Mouse (Mus musculus): Measurements from ENCODE around the gene Fbf1.

Gene Fbf1

DNA sequence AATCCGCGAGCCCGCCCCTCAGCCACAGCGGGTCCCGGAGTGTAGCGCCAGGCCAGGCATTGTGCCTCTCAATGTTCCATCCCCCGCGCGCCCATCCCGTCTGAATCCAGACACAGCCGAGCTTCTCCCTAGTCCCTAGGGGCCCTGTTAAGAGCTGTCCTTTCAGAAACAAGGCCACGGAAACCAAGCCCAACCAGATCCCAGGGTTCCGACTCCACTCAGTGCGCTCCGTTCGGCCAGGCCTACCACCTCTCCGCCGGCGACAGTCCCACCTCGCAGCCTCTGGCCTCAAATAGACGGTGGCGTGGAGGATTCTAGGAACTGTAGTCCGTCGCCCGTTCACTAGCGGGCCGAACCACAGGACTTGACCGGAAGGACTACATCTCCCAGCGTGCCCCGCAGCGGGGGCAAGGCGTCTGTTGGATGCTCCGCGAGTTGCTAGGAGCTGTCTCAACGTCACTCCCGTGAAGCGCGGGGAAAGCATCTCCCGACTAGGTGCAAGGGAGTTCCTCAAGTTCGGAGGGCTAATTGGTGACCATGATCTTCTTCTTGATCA is at the start of gene Fbf1:
Fbf1 (minus strand) TSS at position 283 of the 556 bp plus-strand sequence.
- peak; percentile 91 for DNase-seq (ENCODE audit: low read depth, low spot score)

DNA sequence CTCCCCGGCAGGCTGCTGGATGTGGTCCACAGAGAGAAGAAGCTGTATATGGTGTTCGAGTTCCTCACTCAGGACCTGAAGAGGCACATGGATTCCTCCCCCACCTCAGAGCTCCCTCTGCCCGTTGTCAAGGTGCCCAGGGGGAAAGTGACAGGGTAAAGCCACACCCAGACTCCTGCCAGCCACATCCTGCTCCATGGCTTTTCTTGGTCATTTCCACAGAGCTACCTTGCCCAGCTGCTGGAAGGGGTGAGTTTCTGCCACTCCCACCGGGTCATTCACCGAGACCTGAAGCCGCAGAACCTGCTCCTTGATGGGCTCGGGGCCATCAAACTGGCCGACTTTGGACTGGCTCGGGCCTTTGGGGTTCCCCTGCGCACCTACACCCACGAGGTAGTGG is 48.6 kb upstream of the Fbf1 start:
- no peak for DNase-seq (ENCODE audit: low read depth, low spot score)

DNA sequence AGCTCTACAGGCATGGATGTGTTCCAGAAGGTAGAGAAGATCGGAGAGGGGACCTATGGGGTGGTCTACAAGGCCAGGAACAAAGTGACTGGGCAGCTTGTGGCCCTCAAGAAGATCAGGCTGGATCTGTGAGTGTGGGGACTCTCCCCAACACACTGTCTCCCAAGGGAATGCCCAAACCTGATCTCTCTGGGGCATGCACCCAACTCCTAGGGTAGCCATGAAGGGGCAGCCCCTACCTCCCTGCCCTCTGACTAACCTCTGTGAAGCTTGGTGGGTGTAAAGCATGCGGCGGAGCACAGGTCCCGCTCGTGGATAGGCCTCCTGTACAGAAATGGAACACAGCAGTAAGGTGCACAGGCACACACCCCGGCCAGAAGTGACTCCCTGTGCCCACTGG is 48.0 kb upstream of the Fbf1 start:
- no peak for DNase-seq (ENCODE audit: low read depth, low spot score)

DNA sequence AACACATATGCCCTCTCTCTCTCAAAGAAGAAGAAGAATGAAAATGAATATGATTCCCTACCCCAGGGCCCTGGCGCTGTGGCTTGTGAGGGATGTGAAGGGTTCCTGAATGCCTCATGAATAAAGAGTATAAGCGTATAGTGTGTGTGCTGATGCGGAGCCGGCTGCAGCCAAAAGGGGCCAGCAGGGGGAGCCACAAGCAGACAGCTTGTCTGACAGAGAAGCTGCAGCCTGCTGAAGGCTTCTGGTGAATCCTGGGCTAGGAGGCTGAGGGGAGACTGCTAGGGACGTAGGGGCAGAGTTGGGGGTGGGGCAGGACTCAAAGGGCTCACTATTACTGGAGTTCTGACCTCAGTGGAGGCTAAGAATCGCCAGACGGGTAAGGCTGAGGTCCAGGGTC is 47.2 kb upstream of the Fbf1 start:
- no peak for DNase-seq (ENCODE audit: low read depth, low spot score)

DNA sequence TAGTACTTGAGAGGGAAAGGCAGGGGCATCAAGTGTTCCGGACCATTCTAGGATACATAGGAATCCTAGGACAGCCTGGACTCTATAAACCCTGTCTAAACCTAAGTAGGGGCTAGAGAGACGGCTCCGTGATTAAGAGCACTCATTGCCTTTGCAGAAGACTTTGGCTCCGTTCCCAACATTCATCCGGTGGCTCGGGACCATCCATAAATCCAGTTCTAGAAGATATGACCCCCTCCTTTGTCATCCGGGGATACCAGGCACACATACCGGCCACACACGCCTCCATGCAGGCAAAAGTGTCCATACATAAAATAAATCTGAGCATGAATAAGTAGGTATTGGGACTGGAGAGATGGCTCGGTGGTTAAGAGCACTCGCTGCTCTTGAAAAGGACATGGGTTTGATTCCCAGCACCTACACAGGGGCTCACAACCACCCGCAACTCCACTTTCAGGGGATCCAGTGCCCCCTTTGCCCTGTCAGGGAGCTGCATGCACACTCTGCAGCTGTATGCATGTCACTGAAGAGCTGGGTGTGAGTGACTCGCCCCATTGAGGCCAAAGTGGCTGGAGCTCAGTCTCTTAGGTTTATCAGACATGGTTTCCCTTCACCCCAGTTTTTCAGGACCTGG is 46.0 kb upstream of the Fbf1 start:
- no peak for DNase-seq (ENCODE audit: low read depth, low spot score)

DNA sequence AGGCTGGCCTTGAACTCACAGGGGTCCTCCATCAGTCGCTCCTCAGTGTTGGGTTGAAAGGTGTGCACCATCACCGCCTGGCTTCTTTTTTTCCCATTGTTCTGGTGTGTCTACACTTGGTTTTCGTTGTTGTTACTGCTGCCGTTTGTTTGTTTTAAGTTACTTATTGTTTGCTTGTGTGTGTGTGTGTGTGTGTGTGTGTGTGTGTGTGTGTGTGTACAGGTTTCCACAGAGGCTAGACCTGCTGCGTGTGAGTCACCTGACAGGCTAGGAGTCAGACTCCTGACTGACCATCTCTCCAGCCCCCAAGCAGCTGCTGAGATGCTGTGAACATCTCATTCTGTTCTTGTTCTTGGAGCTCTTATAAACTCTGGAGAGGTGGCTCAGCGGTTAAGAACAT is 44.9 kb upstream of the Fbf1 start:
- DNase-seq (ENCODE audit: low read depth, low spot score) = no peak

DNA sequence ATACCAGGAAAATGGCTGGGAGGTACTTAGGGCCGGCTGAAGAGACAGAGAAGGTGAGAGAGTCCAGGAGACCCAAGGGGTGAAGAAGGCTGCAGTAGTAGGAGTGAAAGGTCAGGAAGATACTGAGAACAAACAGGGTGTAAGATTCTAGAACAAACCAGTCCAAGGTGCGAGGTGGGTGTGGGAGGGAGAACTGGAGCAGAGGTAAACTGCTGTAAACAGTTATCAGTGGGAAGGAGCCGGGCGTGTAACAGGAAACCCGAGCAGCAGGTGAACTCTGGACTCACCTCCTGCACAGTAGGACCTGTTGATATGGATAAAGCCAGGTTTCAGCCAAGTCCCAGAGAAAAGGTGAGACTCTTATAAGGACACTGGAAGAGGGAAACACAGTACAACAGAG is 42.7 kb upstream of the Fbf1 start:
- DNase-seq (ENCODE audit: low read depth, low spot score) = no peak

DNA sequence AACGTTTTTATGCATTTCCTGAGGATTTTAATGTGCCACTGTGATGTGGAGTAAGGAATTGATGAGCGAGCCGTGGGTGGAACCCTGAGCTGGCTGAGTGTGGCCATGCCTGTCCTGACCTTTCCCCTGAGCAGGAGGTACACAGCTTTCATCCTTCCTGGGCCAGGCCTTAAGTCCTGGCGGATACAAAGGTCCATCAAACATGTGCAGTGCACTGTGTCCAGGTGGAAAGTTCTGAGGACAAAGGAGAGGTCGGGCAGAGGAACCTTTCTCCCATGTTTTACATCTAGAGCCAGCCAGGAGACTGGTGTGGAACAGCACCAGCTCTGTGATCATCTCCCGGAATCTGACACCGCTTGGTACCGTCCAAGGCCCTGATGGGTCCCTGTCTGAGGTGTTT is 41.3 kb upstream of the Fbf1 start:
- no peak for DNase-seq (ENCODE audit: low read depth, low spot score)

DNA sequence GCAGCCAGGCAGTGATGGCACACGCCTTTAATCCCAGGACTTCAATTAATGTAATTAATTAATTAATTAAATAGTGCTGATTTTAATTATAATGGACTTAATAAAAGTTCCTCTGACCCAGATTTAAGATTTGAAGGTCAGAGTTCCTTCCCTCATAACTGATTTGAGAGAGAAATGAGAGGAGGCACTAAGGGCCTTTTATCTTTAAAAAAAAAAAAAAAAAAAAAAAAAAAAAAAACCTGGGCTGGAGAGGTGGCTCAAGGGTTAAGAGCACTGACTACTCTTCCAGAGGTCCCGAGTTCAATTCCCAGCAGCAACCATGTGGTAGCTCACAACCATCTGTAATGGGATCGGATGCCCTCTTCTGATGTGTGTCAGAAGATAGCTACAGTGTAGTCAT is 40.7 kb upstream of the Fbf1 start:
- DNase-seq (ENCODE audit: low read depth, low spot score) = no peak

DNA sequence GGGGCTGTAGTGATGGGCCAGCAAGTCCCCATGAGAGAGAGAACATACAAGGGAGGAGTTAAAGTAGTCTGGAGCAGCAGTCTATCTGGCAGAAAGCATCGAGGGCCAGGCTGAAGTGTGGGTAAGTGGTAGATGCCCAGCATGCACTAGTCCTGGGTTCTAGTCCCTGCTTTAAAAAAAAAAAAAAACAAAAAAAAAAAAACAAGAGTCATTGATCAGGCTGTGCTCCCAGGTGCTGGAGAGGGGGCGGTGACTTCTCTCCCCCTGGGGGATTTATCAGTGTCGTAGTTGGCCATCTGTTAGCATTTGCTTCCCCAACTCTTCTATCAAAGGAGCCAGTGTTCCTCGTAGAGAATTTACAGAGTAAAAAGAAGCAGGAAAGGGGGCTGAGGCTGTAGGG is 38.7 kb upstream of the Fbf1 start:
- no peak for DNase-seq (ENCODE audit: low read depth, low spot score)

DNA sequence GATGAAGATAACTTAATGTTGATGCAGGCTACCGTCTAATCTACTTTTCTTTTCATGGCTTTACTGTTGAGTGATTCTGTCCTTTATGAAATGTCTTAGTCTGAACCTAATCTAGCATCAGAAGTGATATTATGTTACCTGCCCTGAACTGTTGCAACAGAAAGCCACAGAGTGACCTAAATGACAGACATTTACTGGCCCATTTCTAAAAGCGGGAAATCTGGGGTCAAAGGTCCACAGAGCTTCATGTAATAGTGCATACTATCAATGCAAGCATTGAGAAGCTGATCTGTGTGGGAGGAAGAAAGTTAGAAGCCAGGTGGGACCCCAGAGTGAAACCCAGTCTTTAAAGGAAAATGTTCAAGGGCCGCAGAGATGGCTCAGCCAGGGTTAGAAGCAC is 35.2 kb upstream of the Fbf1 start:
- no peak for DNase-seq (ENCODE audit: low read depth, low spot score)

DNA sequence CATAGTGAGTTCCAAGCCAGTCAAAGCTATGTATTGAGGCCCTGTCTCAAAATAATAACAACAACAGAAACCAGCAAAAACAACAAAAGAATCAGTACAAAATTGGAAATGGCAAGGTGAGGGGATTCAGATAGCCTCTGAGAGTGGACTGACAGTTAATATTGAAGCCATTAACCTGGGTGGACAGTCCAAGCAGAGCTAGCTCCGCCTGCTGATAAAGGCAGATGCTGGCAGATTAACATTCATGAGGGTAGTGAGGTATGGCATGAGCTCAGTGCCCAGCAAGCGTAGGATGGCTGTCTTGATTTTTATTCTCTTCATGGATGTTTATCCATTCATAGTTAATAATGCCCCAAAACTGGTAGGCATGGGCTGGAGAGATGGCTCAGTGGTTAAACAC is 33.2 kb upstream of the Fbf1 start:
- DNase-seq (ENCODE audit: low read depth, low spot score) = no peak

DNA sequence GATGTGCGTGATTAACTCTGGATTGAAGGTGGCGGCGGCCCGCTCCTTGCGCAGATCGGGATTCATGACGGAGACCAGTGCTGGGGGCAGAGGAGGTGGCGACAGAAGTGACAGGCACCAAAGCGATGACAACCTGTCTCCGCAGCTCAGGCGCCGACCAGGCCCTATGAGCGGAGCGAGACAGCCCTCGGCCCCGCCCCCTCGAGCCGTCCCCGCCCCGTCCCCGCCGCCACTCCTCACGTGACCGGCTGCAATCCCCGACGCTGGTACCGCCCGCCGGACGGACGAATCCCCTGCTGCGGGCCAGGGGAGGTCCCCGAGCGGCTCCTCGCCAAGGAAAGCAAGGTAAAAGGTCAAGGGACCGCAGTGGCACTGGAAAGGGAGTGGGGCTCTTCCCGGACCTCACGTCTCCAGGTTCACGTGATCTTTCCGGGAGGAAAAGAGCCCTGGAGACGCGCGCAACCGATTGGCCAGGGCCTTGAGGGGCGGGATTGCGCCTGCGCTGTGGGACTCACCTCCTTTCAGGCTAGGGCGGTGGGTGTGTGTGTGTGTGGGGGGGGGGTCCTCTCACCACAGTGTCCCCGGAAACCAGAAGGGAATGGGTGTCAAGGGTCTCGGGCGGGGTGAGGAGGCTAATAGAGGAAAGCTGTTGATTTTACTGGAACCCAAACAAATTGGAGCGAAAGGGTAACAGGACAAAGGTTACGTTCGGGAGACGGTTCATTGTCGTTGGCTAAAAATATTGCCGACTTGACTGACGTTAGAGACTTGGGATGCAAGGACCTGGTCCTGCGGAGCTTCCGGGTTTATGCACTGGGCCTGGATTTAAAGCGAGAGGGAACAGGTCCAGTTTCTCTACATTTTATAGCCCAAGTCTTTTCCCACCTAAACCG is 30.9 kb upstream of the Fbf1 start, which contains the start of the genes Ten1 and Acox1:
Ten1 (plus strand) TSS at position 217 of the 893 bp plus-strand sequence.
Acox1 (minus strand) TSS at position 407 of the 893 bp plus-strand sequence.
- peak; percentile 93 for DNase-seq (ENCODE audit: low read depth, low spot score)

DNA sequence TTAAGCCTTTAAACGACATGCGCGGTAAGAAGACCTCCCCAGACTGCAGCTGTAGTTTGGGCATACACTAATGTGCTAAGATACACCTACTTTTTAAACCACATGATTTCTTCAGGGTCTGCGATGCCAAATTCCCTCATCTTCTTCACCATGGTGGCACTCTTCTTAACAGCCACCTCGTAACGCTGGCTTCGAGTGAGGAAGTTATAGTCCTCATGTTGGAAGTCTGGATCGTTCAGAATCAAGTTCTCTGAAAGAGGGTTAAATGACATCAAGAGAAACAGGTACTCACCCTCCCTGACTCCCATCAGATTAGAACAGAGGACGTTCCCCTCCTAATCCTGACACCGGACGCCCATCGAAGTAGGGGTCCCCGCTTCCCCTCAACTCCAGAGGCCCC is 30.2 kb upstream of the Fbf1 start:
- no peak for DNase-seq (ENCODE audit: low read depth, low spot score)

DNA sequence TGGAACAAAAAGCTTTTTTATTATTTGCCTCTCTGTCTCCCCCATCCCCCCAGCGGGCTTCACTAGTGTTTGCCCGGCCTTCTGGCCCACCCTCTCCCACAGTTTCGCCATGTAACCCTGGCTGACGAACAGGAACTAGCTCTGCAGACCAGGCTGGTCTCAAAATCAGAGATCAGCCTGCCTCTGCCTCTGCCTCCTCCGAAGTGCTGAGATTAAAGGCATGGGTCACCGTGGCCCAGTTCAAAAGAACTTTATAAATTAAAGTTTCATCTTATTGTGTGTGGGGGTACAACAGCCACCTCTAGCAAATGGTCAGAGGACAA is 29.6 kb upstream of the Fbf1 start:
- no peak for DNase-seq (ENCODE audit: low read depth, low spot score)

DNA sequence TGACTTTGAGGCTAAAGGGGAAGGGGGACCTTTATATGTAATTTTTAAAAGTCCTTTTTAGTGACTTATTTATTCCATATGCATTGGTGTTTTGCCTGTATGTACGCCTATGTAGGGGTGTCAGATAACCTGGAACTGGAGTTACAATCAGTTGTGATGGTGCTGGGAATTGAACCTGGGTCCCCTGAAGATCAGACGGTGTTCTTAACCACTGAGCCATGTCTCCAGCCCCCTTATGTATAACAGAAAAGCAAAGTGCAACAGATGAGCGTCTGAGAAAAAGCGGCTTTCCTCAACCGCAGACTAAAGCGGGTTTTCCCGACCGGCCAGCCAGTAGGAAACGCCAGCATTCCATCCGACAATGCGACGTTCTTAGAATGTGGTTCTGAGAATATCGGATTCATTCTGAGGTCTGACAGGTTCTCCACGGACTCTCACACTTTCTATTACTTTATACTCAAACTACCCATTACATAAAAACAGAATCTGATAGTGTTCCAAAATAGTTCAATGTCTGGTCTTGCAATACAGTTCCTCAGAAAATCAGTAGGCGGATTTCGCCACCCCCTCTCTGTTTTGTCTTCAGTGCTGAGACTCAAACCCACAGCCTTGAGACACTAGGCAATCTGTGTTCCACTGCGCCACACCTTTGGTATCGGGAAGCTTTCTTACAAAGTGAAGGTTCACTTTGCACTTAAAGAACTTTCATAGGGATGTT is 29.1 kb upstream of the Fbf1 start:
- DNase-seq (ENCODE audit: low read depth, low spot score) = no peak

DNA sequence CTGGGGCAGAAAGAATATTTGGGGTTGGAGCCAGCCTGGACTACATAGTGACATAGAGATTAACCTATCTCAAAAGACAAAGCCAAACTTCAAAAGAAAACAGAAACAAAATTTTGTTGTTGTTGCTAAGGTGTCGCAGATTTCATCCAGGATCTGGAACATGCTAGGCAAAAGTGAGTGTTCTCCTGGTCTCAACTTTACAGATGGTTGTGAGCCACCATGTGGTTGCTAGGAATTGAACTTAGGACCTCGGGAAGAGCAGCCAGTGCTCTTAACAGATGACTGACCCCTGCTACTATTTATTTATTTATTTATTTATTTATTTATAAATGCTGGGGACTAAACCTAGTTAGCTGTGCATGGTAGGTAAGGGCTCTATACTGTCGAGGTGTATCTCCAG is 28.4 kb upstream of the Fbf1 start:
- no peak for DNase-seq (ENCODE audit: low read depth, low spot score)

DNA sequence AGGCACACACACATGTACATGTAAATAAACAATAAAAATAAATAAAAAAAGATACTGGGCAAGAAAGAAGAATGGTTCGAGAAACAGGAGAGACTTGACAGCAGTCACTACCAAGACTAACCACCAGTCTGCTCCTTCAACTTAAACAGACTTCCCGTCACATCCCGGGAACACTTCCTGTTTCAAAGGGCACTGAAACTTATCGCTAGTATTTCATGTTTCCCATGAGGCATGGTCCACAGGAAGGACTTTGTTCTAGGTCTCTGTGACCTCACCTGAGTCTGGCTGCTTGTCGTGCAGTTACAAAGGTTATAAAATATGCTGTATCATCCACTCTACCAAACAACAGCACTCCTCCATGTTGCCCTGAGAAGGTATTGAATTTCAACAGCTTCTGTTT is 27.3 kb upstream of the Fbf1 start:
- no peak for DNase-seq (ENCODE audit: low read depth, low spot score)

DNA sequence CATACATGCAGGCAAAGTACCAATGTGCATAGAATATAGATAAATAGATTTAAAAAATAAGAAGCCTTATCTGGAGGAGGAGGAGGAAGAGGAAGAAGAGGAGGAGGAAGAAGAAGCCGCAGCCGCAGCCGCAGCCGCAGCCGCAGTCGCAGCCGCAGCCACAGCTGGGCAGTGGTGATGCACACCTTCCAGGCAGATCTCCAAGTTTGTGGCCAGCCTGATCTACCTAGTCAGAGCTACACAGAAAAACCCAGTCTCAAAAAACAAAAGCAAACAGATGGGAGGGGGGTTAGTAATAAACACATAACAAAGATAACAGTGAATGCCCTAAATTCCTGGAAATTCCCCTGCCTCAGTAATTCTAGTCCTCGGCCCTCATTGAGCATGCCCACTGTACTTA is 26.7 kb upstream of the Fbf1 start:
- DNase-seq (ENCODE audit: low read depth, low spot score) = peak; percentile 34

DNA sequence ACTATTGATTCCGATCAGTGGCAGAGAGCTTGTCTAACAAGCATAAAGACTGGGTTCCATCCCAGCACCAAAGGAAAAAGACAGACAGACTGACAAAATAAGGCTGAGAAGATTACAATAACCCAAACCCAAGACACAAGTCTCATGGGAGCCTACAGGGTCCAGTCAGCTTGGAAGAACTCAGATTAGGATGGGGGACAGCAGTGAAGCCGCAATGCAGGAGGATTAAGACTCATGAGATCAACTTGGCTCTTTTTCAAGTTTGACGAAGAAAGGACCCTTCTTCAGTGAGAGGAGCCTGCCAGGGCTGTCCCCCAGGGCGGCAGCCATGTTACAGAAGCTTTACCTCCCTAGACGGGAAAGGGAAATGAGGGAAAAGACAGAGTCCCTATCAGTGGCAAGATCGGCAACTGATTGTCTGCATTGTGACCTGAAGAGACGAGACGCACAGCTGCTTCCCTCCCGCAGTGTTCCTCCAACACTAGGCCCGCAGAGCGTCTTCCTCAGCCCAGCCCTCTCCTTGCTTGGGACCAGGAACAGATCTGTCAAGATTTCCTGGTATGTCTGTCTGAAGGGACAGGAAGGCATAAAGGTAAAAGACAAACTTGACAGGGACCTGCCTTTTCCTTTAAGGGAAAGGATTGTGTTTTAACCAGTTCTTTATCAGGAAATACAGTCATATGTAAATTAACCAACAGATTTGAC is 19.4 kb upstream of the Fbf1 start:
- DNase-seq (ENCODE audit: low read depth, low spot score) = no peak

DNA sequence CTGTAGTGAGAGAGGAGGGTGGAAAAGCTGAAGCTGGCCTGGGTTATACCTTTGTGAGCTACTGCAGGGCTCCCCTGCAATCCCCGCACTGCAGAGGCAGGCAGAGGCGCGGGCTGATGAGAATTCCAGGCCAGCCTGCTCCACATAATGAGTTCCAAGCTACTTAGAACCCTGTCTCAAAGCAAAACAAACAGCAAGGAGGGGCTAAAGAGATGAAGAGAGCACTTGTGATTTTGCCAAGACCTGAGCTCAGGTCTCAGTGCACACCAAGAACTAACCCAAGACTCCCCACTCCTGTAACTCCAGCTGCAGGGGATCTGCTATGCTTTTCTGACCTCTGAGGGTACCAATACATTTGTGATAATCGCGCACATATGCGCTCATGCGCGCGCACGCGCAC is 18.4 kb upstream of the Fbf1 start:
- DNase-seq (ENCODE audit: low read depth, low spot score) = no peak

DNA sequence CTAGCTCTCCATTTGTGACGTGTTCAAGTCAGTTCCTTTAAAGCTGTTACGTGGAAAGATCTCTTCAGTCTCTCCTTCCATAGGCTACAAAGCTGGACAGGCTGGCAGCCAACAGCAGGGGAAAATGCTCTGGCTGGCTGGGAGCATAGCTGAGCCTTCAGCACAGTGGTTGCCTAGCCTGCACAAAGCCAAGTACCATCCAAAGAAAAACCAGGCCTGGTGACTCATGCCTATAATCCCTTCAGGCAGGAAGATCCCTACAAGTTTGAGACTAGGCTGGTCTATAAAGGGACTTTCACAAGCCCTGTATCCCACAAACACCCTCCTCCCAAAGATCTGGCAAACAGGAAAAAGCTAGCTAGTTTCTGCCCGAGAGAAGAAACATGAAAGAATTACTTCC is 17.9 kb upstream of the Fbf1 start:
- DNase-seq (ENCODE audit: low read depth, low spot score) = no peak
